Mouse (Mus musculus) liver, embryonic 16.5 days (tissue): ENCODE results near the gene Oxld1. TPM values are rescaled to one million over a fixed set of nuclear protein-coding genes. Genes with fewer than 3 reads are reported as not detected.

Source experiments
- ATAC-seq: fragments of 200-750 bp; cut with Nextera tagmentation; 2 replicates; pipeline ENCODE4 v1.8.0; 2017; ENCODE audit warnings: low read depth, mild to moderate bottlenecking, moderate number of reproducible peaks, moderate library complexity
- H3K27ac ChIP-seq: fragments of 300-500 bp; sonication (generic); 2 replicates; pipeline ENCODE4 v1.5.1; 2014; ENCODE audit warnings: mild to moderate bottlenecking, low read length
- H3K27me3 ChIP-seq: fragments of 300-500 bp; sonication (generic); 2 replicates; pipeline ENCODE4 v1.6.1; 2014; ENCODE audit warnings: low read depth, low read length, mixed read lengths; ENCODE audit not compliant: control insufficient read depth, insufficient read depth
- H3K36me3 ChIP-seq: fragments of 300-500 bp; sonication (generic); 2 replicates; pipeline ENCODE4 v1.6.1; 2014; ENCODE audit warnings: mild to moderate bottlenecking; ENCODE audit not compliant: control insufficient read depth, insufficient read depth
- H3K4me1 ChIP-seq: fragments of 300-500 bp; sonication (generic); 2 replicates; pipeline ENCODE4 v1.6.1; 2014; ENCODE audit warnings: low read depth, low read length, mixed read lengths; ENCODE audit not compliant: control insufficient read depth
- H3K4me2 ChIP-seq: fragments of 300-500 bp; sonication (generic); 2 replicates; pipeline ENCODE4 v1.6.1; 2014; ENCODE audit warnings: low read depth, low read length, mixed read lengths
- H3K4me3 ChIP-seq: fragments of 300-500 bp; sonication (generic); 2 replicates; pipeline ENCODE4 v1.5.1; 2014; ENCODE audit warnings: low read depth, mild to moderate bottlenecking, low read length
- H3K9ac ChIP-seq: fragments of 300-500 bp; sonication (generic); 2 replicates; pipeline ENCODE4 v1.6.1; 2014; ENCODE audit warnings: low read depth, low read length
- H3K9me3 ChIP-seq: fragments of 300-500 bp; sonication (generic); replicated peaks from 2 replicates; pipeline ENCODE4 v1.6.1; 2016; ENCODE audit warnings: low read length; ENCODE audit not compliant: control insufficient read depth
- WGBS: fragments of 180-500 bp; shearing (Covaris S2); extraction: QIAGEN DNeasy Blood & Tissue Kit; methylation state at CpG from one replicate; pipeline ENCODE4 v1.1.7; 2014; ENCODE audit not compliant: insufficient replicate concordance; 5-methylcytosine and 5-hydroxymethylcytosine counted together
- polyA plus RNA-seq: library from polyadenylated mRNA; unstranded; fragments of >200 nt; fragmentation: Nextera tagmentation; extraction: Ambion mirVana; gene quantifications from 2 replicates; pipeline ENCODE4 v1.2.1, GENCODE M21; 2015

Gene Oxld1
- polyA plus RNA-seq, 1 experiment from 2014 or later = 9.1 TPM

DNA sequence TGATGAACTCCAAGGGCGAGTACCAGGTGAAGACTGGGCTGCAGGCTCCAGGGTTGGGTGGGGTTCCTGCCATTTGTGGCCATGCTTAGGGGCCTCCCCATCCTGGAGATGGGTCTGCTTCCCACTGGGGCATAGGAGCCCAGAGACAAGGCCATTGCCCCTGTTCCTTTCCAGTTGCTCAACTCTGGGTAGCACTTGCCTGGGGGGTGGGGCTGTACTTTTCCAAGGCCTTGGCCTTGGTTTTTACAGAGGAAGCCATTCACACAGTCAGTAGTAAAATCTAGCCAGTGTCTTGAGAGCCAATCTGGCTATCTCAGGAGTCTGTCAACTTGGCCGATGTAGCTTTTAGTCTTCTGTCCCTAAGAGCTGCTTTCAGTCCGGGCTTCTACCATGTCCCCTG is 39.6 kb upstream of the Oxld1 start:
- Histone ChIP-seq H3K4me2 (no peak overlapping the region), H3K9me3 (no peaks in the 10 kb centered on the region), H3K36me3 (peaks cover 17% of the 10 kb centered on the region), H3K9ac (no peak overlapping the region), H3K27me3 (no peaks in the 10 kb centered on the region), H3K4me3 (no peak overlapping the region), H3K4me1 (peaks cover 20% of the 10 kb centered on the region), H3K27ac (no peak overlapping the region)
- ATAC-seq = no peak
- 85% methylated on average over 3 of the region's 3 CpGs for WGBS

DNA sequence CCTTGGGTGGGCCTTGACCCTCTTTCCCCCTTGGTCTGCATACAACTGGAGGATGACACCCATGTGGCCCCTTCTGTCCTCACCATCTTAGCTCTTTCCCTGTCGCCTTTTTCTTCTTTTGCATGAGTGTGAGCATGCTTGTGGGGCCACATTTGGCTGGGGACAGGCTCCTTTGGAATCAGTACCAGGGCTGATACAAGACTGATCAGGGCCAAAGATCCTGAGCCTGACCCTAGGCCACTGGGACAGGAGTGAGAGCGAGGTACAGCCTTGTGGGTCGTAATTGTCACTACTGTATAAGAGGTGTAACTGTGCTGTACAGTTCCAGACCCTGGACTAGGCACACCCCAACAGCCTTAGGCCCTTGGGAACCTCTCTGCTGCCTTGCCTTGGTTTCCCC is 36.0 kb upstream of the Oxld1 start:
- H3K4me2 ChIP-seq = 0 out of 2 replicates have a peak overlapping the region, but pooled peaks have one; percentile 98
- no peak for ATAC-seq
- no peak overlapping the region for H3K9ac ChIP-seq
- WGBS = 68% methylated on average over 3 of the region's 3 CpGs
- peaks cover 17% of the 10 kb centered on the region for H3K36me3 ChIP-seq
- H3K9me3 ChIP-seq = no peaks in the 10 kb centered on the region
- H3K4me3 ChIP-seq = no peak overlapping the region
- H3K4me1 ChIP-seq = peaks cover 35% of the 10 kb centered on the region
- no peaks in the 10 kb centered on the region for H3K27me3 ChIP-seq
- no peak overlapping the region for H3K27ac ChIP-seq

DNA sequence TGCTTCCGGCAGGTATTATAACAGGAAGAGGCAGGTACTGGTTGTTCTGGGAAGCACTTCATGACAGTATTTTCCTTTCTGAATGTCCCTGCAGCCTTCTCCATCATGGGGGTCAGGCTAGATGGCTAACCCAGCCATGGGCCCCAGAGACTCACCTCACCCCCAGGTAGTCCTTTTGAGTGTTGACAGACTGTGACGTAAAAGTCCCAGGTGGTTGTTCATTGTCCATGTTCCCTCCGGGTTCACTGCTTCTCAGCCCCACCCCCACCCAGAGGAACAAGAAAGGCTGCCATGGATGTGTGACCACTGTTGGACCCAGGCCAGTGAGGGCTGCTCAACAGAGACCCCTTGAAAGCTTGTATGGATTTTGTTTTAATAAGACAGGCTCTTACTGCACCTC is 35.5 kb upstream of the Oxld1 start:
- peaks cover 35% of the 10 kb centered on the region for H3K4me1 ChIP-seq
- H3K36me3 ChIP-seq = peaks cover 16% of the 10 kb centered on the region
- no peaks in the 10 kb centered on the region for H3K9me3 ChIP-seq
- H3K9ac ChIP-seq = peak overlapping the region; percentile 93; the same call in 1 of the 2 replicates
- H3K27ac ChIP-seq = peak overlapping the region; percentile 89
- H3K27me3 ChIP-seq = no peaks in the 10 kb centered on the region
- 71% methylated on average over 3 of the region's 3 CpGs for WGBS
- peak overlapping the region; percentile 93 for H3K4me3 ChIP-seq
- ATAC-seq = no peak
- H3K4me2 ChIP-seq = peak overlapping the region; percentile 98

DNA sequence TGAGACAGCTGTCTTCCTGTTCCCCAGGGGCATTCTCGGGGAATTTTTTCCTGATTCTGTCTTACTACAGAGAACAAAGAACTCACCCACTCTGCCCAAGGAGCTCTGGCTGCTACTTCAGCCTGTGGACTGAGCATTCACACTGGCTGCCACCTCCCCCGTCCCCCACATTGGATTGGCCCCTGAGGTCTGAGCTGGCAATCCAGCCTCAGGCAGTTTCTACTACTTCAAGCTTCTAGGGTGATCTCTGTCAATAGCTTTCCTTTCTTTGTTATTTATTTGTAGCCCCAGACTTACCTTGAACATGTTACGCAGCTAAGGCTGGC is 35.0 kb upstream of the Oxld1 start:
- peak overlapping the region; percentile 93 for H3K9ac ChIP-seq
- H3K27me3 ChIP-seq = no peaks in the 10 kb centered on the region
- H3K4me3 ChIP-seq = peak overlapping the region; percentile 93
- WGBS = 35% methylated on average over 3 of the region's 3 CpGs
- peak overlapping the region; percentile 98 for H3K4me2 ChIP-seq
- ATAC-seq = no peak
- H3K27ac ChIP-seq = peak overlapping the region; percentile 89
- no peaks in the 10 kb centered on the region for H3K9me3 ChIP-seq
- peaks cover 35% of the 10 kb centered on the region for H3K4me1 ChIP-seq
- H3K36me3 ChIP-seq = peaks cover 14% of the 10 kb centered on the region

DNA sequence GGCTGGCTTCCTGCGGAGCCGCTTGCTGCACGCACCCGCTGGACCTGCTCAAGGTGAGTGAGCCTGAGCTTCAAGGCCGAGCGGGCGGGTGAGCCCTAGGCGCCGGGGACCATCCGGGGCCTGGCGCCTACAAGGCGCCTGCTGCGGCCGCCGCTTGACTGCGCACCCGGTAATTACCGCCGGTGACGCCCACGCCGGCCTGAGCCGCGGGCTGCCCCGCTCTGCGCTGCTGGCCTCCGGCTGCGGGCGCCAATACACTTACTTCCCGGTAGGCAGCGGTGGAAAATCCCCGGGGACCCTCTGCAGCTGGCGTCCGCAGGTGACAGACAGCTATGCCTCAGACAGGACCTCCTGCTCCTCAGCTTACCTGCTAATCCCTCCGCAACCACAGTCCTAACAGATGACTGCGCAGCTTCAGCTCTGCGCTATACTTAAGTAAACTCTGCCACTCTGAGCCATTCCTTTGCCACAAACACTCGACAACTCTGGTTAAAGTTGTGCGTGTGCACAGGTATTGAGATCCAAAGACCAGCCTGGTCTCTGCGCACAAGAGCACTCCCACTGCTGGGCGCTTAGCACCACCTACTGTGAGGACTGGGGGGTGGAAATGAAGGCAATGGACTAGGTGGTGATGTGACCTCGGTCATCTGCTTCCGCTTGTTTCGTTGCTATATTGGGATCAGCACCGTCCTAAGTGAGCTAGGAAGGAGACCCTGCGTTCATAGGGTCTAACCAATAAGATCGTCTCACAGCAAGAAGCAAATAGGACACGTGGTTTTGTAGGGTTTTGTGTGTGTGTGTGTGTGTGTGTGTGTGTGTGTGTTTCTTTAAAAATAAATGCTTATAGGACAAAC is 34.4 kb upstream of the Oxld1 start:
- peaks cover 35% of the 10 kb centered on the region for H3K4me1 ChIP-seq
- no peaks in the 10 kb centered on the region for H3K27me3 ChIP-seq
- ATAC-seq = peak; percentile 50
- peaks cover 17% of the 10 kb centered on the region for H3K36me3 ChIP-seq
- H3K4me3 ChIP-seq = peak overlapping the region; percentile 93
- H3K9ac ChIP-seq = peak overlapping the region; percentile 93
- no peaks in the 10 kb centered on the region for H3K9me3 ChIP-seq
- H3K27ac ChIP-seq = peak overlapping the region; percentile 89
- WGBS = under 1% methylated on average over 47 of the region's 48 CpGs
- H3K4me2 ChIP-seq = peak overlapping the region; percentile 98

DNA sequence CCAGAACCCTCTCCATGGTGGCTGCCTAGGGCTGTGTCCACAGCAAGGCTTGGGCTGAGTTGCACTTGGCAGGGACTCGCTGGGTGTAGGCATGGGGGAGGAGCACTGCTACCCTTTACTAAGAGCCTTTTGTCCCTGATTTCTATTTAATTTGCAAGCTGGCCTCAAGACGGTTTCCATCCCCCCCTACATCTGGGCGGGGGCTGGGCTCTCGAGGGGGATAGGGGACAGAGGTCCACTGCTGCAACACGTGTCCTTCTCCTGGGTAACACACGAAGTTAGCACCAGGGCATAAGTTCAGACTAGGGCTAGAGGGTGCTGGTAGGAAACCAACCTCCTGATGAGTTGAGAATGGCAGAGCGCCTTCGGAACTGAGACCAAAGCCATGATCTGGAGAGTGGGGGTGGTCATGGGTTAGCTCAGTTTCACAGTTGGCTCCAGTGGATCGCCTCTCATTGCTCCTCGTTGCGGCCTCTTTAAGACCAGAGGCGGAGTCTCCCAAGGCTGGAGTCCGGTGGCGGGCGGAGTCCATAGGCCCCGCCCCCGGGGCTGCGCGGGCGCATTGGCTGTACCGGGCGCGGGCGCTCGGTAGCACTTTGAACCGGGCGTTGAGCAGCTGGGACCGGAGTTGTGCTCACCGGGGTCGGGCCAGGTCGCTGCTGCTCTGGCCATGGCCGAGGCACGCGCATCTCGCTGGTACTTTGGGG is 33.6 kb upstream of the Oxld1 start, which contains the start of gene Slc25a10:
Gene Slc25a10, plus strand, starts transcription at position 524 of the 707 bp plus-strand sequence.
- Histone ChIP-seq H3K9me3 (no peaks in the 10 kb centered on the region), H3K4me1 (peaks cover 41% of the 10 kb centered on the region), H3K27ac (peak within 1 kb of the TSS; percentile 89), H3K36me3 (peaks cover 19% of the 10 kb centered on the region), H3K9ac (peak within 1 kb of the TSS; percentile 93), H3K27me3 (no peaks in the 10 kb centered on the region), H3K4me3 (peak within 1 kb of the TSS; percentile 93), H3K4me2 (peak within 1 kb of the TSS; percentile 98)
- 0% methylated on average over 35 of the region's 35 CpGs for WGBS
- peak; percentile 84 for ATAC-seq

DNA sequence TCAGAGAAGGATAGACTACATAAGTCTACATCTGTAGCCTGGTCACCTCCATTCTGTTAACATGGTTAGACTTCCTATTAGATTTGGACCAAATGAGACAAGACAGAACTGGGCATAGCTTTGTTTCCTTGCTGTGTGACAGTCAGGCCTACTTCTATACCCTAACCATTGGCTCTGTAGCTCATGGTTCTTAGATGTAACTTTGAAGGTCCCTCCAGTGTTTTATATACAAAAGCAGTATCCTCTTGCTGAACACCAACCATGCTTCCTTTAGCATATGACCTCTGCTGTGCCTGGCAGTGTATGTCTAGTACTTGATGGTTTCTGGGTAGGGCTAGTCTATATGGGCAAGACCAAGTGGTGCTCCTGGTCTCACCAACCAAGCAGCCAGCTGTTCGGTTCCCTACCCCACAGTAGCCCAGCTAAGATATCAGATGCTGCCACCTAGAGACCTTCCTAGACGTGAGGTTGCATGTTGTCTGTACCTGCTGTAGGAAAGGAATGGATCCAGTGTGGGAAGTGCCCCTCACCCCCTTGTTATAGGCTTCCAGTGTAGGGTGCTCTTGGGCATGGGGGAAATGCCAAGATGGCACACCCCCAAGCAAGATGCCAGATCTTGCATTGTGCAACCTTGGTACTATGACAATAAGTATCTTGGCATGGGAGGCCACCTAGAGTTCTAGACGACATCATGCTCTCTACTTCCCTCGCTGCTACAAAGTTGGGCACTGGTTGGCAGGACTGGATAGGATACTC is 32.6 kb upstream of the Oxld1 start:
- 30% methylated on average over 4 of the region's 4 CpGs for WGBS
- Histone ChIP-seq H3K9ac (no peak overlapping the region; the same call in 1 of the 2 replicates), H3K4me3 (no peak overlapping the region), H3K27me3 (no peaks in the 10 kb centered on the region), H3K9me3 (no peaks in the 10 kb centered on the region), H3K27ac (peak overlapping the region; percentile 89), H3K4me1 (peaks cover 48% of the 10 kb centered on the region), H3K4me2 (0 out of 2 replicates have a peak overlapping the region, but pooled peaks have one; percentile 98), H3K36me3 (peaks cover 15% of the 10 kb centered on the region)
- no peak for ATAC-seq

DNA sequence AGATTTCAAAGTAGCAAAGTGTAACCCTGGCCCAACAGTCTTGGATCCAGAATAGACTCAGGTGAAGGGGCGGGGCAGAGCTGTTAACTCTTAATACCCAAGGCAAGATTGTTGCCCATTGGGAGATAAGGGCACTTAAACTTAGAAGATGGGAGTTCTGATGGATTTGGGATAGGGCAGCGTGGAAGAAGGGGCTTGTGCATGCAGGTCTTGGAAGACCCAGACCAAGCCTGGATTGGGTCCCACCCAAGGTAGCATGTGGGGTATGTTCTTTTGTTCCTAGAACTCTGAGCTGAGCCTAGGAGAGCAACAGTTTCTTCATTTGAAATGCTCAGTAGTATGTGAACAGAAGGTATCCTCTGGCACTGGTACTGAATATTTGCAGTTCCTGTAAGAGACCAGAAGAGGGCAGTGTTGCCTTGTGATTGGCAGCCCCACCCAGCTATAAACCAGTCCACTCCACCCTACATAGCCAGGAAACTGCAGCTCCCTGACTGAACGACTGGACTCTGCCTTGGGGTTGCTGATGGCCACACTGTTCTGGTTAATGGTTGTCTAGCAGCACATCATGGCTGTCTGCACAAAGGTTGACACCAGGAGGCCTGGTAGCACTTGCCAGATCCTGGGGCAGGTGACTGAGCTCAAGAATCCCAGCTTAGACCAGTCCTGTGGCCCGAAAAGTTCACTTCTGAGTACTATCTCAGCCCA is 31.3 kb upstream of the Oxld1 start:
- Histone ChIP-seq H3K4me2 (no peak overlapping the region), H3K4me1 (peaks cover 53% of the 10 kb centered on the region), H3K9ac (no peak overlapping the region), H3K4me3 (no peak overlapping the region), H3K9me3 (no peaks in the 10 kb centered on the region), H3K27me3 (no peaks in the 10 kb centered on the region), H3K36me3 (peaks cover 10% of the 10 kb centered on the region), H3K27ac (peak overlapping the region; percentile 50)
- peak; percentile 64 for ATAC-seq
- WGBS = 49% methylated on average over 4 of the region's 4 CpGs
